Mouse (Mus musculus) c-Kit-positive CD71-positive TER-119-negative erythroid progenitor cells, embryonic 14.5 days (primary cell): ENCODE results near the gene Rsph1.
"Not testable (repeated sequence)": the region's sequence is repeated elsewhere in the genome, so short reads cannot be mapped to it uniquely, and the experiment has no call there.

Source experiments
- DNase-seq: peaks from one replicate; pipeline ENCODE4 v3.0.0-alpha.2; 2013; ENCODE audit warnings: low read depth

The Rsph1 gene

DNA sequence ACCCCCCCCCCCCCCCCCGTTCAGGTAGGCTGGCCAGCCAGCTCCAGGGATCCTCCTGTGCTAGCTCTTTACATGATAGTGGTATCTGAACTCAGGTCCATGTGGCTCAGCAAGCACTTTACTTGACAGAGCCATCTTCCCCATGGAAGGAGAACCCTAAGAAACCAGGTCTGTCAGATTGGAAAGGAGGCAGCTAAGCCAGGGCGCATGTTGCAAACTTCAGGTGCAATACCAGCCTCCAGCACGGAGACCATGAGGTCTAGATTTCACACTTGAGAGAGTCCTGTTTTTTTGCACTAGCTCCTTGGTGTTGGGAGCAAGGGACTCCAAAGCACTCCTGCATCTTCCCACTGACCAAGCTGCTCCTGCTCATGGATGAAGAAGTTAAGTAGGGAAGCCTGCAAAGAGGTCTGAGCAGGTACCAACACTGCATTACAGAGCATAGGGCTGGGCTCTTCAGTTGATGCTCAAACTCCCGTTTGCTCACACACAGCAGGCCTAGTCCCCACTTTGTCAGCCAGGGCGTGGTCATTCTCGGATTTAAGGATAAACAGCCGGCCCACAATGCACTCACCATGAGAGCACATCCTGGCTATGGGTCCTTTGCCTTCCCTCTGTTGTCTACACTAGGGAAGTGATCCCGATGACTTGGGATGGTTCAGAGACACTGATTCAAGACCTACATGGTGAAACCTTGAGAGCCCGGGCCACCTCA, 819 bp downstream of the Rsph1 start:
- no peak for DNase-seq

DNA sequence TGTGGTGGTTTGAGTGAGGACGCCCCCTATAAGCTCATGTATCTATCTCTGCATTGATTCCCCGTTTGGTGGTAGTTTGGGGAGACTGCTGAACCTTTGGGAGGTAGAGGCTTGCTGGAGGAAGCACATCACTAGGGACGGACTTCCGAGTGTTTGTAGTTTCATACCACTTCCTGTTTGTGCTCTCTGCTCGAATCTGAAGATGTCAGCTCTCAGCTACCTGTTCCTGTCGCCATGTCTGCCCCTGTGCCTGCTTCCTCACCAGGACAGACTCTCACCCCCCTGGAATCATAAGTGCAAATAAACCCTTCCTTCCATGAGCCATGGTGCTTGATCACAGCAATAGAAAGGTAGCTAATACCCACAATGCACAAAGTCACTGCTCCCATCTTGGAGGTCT, 2.0 kb downstream of the Rsph1 start:
- DNase-seq = no peak

DNA sequence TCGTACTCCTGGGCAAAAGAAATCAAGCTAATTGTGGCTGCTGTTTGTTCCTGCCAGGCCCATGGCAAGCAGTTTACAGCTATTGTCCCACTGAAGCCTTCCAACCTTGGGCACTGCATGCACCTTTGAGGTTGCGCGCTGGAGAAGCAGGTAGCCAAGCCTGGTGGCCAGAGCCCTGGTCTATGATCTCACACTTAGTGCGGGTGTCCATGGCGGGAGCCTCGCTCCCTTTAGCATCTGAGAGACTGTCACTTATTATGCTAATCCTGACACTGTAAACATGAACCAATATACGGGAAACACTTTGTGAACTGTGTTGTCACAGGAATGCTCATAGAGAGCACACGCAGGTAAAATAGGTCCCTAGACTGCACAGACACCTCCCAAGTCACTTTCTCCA, 3.6 kb downstream of the Rsph1 start:
- DNase-seq = no peak

DNA sequence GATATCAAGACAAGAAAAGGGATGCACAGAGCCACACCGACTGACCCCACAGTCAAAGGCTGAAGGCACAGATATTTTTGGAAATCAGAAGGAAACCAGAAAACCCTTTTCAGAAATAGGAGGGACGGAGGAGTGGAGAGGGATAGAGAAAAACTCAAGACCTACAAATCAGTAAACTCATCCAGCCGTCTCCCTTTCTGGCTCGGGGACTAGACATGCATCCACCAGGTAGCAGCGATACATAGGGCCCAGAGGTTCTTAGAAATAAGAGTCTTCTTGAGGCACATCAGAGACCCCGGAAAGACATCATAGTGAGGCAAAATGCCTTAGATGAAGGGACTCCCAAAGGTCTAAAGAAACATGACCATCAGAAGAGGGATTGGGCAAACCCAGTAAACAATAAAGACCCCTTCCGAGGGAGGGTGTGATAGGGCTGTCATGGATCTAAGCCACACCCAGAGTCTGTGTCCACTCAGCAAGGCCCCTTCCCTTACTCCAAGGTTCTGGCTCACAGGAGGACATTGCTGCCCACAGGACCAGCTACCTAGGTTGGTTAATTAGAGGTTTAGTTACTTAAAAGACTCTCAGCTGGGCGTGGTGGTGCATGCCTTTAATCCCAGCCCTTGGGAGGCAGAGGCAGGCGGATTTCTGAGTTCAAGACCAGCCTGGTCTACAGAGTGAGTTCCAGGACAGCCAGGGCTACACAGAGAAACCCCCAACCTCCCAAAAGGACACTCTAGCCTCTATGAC, 4.6 kb downstream of the Rsph1 start:
- no peak for DNase-seq

DNA sequence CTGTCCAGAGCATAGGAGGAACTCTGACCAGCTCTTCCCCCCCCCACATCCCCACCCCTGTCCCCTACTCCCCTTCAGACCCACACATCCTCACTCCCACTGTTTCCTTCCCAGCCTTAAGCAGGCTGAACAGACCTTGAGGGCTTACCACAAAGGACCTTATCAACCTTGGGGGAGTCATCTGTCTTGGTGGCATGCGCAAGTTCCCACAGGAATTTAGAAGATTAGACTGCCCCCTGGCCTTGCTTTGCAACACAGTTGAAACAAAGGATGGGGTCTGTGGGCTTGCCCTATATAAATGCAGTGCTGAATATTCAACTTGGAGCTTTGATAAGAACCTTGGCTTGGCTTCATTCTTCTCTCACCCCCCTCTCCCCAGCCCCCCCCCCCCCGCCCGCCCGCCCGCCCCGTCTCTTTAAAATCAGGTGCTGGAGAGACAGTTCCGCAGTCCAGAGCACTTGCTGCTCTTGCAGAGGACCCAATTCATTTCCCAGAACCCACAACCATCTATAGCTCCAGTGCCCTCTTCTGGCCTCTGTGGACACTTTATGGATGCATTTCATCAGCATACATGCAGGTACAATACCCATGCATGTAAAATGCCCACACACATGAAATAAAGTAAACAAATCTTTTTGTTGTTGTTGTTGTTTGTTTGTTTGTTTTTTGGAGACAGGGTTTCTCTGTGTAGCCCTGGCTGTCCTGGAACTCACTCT, 5.9 kb downstream of the Rsph1 start:
- DNase-seq = no peak

DNA sequence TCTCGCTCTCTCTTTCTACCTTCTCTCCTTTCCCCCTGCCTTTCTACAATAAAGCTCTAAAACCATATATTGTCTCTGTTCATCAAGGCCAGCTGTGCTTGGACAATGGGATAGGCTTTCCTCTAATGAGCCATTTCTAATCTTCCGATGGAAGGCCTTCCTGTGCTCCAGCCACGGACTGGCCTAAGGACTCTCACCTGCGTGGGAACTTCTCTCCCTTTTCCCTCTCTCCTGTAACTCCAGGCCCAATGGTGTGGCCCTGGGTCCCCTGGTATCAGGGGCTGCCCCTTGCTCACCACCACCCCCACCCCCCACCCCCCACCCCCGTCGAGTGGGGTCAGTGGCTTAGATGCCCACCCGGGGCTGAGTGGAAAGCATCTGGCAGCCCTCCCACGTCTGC, 6.4 kb downstream of the Rsph1 start:
- DNase-seq = not testable (repeated sequence)

DNA sequence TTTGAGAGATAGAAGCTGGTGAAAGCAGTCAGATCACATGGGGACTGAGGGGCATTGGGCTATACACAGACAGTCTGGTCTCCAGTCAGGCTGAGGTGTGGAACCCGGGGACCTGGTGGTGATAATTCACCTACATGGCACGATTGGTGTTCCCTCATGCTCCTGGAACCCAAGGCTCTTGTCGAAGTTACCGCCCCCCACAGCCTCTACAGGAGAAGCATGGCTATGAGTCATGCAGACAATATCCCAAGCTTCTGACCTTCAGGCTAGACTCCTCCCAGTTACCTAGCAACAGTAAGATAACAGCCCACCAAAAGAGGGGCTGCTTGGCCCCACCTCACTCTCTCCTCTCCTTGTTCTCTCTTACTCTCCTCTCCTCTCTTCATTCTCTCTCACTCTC, 6.9 kb downstream of the Rsph1 start:
- DNase-seq = no peak

DNA sequence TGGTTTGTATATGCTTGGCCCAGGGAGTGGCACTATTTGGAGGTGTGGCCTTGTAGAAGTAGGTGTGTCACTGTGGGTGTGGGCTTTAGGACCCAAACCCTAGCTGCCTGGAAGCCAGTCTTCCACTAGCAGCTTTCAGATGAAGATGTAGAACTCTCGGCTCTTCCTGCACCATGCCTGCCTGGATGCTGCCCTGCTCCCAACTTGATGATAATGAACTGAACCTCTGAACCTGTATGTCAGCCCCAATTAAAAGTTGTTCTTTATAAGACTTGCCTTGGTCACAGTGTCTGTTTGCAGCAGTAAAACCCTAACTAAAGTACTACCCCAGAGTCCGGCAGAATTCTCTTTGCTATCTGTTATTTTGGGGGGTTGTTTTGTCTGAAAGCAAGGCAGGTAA, 7.4 kb downstream of the Rsph1 start:
- no peak for DNase-seq

DNA sequence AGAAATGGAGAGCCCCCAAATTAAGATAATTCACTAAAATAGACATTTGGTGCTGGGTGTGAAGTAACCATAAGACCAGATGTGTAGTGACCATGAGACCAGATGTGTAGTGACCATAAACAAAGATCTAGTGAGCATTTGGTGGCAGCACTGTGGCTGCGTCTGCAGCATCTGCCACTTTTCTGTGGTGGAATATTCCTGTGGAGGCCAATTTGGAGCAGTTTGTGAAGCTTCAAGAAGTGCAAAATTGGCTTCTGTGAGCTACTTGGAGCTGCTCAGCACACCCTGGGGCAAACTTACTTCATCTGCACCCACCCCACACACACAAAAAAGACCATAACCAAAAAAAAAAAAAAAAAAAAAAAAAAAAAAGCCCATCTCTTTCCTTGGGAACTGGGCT, 9.2 kb downstream of the Rsph1 start:
- no peak for DNase-seq

DNA sequence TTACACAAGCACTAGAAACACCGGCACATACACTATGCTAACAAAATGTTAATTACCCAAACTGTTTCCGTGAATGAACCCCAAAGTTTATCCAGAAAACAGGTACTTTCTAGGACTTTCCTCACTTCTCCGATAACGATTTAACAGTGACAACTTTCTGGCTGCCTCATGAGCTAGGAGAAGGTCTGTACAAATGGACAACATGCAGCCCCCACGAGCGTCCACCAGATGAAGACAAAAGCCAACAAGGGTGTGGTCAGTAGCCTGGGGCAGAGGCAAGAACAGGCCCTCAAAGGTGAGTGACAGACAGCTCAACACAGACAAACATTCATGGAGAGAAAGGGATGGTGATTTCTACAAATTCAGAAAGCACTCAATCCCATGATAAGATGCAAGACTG, 9.6 kb downstream of the Rsph1 start:
- no peak for DNase-seq

DNA sequence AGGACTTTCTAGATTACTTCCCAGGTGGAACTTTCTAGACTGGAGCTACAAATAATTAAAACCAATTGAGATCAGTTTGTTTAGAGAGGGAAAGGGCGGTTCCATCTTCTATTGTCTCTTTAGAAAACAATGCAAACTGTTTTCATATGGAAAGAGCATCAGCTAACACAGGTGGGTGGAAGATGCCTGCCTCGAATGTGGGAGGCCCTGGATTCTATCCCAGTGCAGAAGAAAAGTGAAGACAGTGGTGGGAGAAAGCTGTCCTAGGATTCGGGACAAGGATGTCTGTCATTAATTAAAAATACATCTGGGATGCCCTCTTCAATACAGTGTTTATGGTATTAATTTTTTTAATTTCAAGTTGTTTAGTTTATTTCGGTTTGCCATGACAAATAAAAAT, 10.0 kb downstream of the Rsph1 start:
- DNase-seq = no peak

DNA sequence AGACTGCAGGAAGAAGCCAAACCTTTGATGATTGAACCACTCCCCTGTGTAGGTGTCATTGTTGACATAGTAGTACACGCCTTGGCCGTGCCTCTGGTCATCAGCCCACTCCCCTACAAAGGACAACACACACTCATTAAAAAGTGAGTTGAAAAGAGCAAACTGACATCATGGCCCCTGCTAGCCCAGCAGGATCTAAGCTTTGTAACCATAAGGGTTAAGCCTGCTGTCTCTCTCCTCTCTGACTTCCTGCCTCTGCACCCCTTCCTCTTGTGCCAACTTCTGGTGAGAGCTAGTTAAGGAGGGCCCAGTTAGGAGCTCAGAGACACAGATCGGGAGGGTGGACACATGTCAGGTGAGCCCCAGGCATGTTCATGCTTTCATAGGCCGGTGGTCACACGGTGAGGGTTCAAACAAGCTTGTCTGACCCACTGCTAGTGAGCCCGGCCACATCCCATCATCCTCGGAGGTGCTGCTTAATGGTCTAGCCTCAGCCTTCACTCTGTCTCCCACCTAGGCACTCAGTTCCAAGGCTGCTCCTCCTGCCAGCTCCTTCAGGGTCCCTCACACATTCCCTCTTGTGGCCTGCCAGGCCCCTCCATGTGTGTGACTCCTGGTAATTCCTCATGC, 10.7 kb downstream of the Rsph1 start:
- no peak for DNase-seq

DNA sequence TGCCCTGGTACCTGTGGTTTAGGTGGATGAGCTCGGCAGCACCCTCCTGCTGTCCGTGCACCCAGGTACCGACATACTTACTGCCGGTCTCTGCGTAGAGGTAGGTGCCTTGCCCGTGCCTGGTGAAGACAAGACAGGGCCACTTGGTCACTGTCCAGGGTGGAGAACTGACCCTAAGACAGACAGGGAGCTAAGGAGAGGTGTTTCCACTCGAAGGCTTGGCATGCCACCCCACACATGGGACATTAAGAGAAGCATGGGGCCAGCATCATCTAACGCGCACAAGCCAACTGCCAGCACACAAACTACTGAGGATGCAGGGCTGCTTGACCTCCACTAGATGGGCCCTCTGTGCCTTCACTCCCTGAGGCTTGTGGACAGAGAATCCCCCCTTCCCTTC, 11.4 kb downstream of the Rsph1 start:
- no peak for DNase-seq

DNA sequence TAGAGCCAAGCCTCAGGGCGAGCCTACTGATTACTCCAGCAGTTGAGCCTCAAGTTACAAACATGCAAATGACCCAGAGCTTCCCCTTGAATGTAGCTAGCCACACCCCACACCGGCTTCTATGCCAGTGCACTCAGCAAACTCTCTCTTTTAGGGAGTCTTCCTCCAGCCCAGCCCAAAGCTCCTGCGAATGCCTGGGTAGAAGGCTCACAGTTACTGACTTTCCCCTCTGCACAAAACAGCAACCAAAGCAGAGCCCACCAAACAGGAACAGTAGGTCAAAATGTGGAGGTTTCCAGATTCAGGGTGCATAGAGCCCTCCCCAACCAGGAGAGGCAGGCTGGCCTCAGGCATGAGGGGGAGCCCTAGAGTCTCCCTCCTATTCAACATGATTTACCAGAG, 12.0 kb downstream of the Rsph1 start:
- DNase-seq = no peak

DNA sequence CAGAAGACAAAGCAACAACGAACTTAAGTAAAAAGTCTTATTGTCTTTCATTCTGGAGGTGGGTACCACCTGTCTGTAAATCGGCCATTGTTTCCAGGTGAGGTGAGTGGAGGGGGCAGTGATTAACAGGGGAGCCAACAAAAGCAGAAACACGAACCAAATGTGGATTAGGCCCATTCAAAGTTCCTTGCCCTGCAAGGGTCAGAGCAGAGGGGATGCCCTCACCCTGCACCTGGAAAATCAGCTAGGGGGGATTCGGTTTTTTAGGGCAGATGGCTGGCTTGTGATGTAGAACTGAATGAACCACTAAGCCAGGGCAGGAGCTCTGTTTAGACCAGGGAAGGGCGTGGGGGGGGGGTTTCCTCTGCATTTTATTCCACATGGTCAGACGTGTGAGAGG, 12.8 kb downstream of the Rsph1 start:
- DNase-seq = no peak

DNA sequence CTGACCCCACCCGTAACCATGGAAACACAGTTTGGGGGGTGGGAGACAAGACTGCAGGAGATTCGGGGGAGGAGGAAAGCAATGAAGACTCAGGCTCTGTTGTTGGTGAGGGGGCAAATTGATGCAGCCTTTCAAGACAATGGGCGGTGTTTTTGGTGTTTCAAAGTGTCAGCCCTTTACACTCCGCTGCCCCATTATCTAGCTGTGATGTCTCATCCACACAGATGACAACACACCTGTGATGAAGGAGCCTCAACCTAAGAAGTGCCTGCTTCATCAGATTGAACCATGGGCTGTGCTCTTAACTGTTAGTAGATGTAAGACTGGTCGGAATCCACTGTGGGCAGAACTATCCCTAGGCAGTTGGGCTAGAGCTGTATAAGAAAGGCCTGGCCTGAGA, 13.4 kb downstream of the Rsph1 start:
- no peak for DNase-seq

DNA sequence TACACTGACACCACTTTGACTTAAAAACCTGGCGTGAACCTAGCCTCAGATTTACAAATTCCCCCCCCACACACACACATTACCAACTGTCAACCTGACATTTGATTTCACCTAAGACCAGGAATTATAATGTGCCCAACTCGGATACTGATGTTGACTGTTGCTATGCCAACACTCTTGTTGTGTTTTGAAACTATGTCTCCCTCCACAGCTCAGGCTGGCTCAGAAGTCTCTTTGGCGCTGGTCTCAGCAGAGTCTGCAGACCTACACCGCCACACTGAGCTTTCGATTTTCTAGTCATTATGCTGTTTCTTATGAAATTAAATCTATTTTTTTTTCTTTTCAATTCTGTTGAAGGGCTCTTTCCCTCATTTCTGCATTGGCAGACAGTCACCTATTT, 14.5 kb downstream of the Rsph1 start:
- DNase-seq = no peak

DNA sequence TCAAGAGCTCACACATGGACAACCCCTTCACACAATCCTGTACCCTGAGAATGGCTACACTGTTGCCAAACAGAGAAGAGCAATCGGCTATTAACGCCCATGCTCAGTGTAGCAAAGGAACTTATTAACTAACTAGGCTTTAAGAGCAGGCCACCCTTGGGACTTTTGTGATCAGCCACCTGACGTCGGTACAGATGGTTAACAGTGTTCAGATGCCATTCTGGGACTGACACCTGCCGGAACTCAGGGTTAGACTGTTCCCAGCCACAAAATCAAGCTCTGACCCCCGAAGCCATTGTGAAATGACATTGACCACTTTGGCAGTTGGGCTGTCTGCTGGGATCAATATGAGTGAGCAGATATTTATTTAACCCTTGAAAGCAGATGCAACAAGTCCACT, 15.8 kb downstream of the Rsph1 start:
- DNase-seq = no peak

DNA sequence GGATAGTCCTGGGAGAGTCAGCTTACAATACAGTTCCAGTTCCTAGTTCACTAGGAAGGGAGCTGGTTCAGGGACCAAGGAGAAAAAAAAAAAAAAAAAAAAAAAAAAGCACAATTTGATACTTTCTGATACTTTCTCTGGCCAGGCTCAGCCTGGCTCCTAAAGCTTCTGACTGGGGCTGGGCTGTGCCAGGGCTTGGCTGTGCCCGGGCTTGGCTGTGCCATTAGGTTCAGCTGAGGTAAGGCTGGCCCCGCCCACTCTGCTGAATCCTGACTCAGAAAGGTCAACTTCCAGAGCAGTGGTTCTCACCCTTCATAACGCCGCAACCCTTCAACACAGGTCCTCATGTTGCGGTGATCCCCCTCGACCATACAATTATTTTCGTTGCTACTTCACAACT, 16.8 kb downstream of the Rsph1 start:
- no peak for DNase-seq

DNA sequence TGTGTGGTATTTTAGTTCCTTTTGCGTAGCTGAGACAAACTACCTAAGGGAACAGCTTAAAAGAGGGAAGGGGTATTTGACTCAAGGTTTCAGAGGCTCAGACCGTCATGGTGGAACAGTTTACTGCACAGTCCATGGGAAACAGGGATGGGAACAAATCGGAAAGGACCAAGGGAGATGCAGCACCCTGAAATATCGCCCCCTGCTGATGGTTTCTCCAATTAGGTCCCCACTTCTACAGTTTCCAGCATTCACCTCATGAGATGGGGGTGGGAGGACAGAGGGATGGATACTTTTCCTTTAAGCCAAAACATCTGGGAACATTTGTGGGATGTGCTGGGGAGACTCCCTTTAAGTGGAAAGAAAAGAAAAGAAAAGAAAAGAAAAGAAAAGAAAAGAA, 17.4 kb downstream of the Rsph1 start:
- DNase-seq = no peak

DNA sequence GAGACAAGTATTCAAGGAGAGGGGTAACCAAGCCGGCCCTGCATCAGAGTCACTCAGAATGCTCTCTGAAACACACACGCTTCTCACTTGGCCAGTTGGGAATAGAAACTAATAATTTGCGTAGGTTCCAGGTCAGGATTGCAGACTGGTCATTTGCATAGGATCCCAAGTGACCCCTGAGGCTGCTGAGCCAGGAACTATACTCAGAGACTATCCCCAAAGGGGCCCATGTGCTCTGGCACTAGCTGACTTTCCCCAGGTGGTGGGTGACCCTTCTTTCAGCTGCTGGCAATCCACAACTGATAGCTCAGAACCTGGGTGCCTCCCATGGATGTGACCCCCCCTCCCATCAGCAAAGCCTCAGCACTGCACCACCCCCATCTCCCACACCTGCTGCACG, 18.0 kb downstream of the Rsph1 start:
- DNase-seq = no peak

DNA sequence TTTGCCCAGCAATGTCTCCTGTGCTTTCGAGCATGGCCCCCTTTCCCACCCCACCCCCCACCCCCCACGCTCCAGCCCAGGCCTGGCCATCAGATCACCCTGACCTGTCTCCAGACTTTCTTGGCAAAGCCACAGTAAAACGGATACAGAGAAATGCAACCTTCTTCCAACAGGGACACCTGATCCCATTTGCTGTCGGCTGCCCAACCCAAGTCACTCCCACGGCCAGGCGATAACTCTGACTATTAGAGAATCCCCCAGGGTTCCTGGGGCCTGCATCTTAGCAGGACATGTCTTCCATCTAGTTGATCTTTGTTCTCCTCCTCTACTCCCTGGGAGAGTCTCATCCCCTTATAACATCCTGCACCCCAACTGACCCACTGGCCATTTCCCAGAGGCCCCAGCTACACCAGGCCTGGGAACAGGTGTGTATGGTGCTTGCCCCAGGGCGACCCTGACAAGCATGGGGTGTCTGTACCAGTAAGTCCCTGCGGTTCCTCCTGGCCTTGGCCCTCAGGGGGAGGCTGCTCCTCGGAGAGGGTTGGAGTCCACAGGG, 18.8 kb downstream of the Rsph1 start:
- DNase-seq = no peak

DNA sequence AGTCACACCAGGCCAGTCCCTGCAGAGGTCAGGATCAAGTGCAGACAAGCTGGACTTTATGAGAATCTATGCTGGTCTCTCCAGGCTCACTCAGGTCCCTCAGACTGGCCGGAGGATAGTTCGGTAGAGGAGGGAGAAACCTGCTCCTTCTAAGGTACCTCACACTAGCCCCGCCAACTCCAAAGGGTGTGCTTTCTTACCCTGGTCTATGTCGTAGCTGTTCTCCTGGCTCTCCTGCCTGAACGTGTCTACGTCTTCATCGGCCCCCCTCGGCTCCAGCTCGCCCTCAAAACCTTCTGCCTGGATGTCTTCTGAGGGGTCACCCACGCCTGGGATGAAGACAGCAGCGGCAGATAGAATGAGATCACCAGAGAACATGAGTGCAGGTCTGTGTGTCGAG, 19.3 kb downstream of the Rsph1 start:
- DNase-seq = no peak
